Mouse (Mus musculus) megakaryocyte, embryonic 14.5 days (primary cell): ENCODE measurements around the gene Cab39.

ENCODE experiments used
- FLI1 ChIP-seq: IDR thresholded peaks from 2 replicates; pipeline ENCODE4 v1.6.1; 2012; ENCODE audit warnings: low read length, inconsistent platforms, mixed read lengths
- GATA1 ChIP-seq: IDR thresholded peaks from 3 replicates; pipeline ENCODE4 v1.6.1; 2012; ENCODE audit warnings: mixed read lengths, low read length, inconsistent platforms, borderline replicate concordance

- TF ChIP-seq GATA1 (no peak), FLI1 (no peak)
Measured at GRCm38 (mm10) chr1:85795196-85795595, 2.0 kb downstream of the Cab39 start.
